Mouse (Mus musculus) liver, embryonic 16.5 days (tissue): ENCODE measurements around the gene Acsl5. TPM values are rescaled to one million over a fixed set of nuclear protein-coding genes. Genes with fewer than 3 reads are reported as not detected.
A peak's percentile ranks its signal among the peaks of the same experiment; 100 is the strongest.

Experiments
- ATAC-seq: fragments of 200-750 bp; cut with Nextera tagmentation; 2 replicates; pipeline ENCODE4 v1.8.0; 2017; ENCODE audit warnings: low read depth, mild to moderate bottlenecking, moderate number of reproducible peaks, moderate library complexity
- H3K27ac ChIP-seq: fragments of 300-500 bp; sonication (generic); 2 replicates; pipeline ENCODE4 v1.5.1; 2014; ENCODE audit warnings: mild to moderate bottlenecking, low read length
- H3K27me3 ChIP-seq: fragments of 300-500 bp; sonication (generic); 2 replicates; pipeline ENCODE4 v1.6.1; 2014; ENCODE audit warnings: low read depth, low read length, mixed read lengths; ENCODE audit not compliant: control insufficient read depth, insufficient read depth
- H3K36me3 ChIP-seq: fragments of 300-500 bp; sonication (generic); 2 replicates; pipeline ENCODE4 v1.6.1; 2014; ENCODE audit warnings: mild to moderate bottlenecking; ENCODE audit not compliant: control insufficient read depth, insufficient read depth
- H3K4me1 ChIP-seq: fragments of 300-500 bp; sonication (generic); 2 replicates; pipeline ENCODE4 v1.6.1; 2014; ENCODE audit warnings: low read depth, low read length, mixed read lengths; ENCODE audit not compliant: control insufficient read depth
- H3K4me2 ChIP-seq: fragments of 300-500 bp; sonication (generic); 2 replicates; pipeline ENCODE4 v1.6.1; 2014; ENCODE audit warnings: low read depth, low read length, mixed read lengths
- H3K4me3 ChIP-seq: fragments of 300-500 bp; sonication (generic); 2 replicates; pipeline ENCODE4 v1.5.1; 2014; ENCODE audit warnings: low read depth, mild to moderate bottlenecking, low read length
- H3K9ac ChIP-seq: fragments of 300-500 bp; sonication (generic); 2 replicates; pipeline ENCODE4 v1.6.1; 2014; ENCODE audit warnings: low read depth, low read length
- H3K9me3 ChIP-seq: fragments of 300-500 bp; sonication (generic); replicated peaks from 2 replicates; pipeline ENCODE4 v1.6.1; 2016; ENCODE audit warnings: low read length; ENCODE audit not compliant: control insufficient read depth
- WGBS: fragments of 180-500 bp; shearing (Covaris S2); extraction: QIAGEN DNeasy Blood & Tissue Kit; methylation state at CpG from one replicate; pipeline ENCODE4 v1.1.7; 2014; ENCODE audit not compliant: insufficient replicate concordance; 5-methylcytosine and 5-hydroxymethylcytosine counted together
- polyA plus RNA-seq: library from polyadenylated mRNA; unstranded; fragments of >200 nt; fragmentation: Nextera tagmentation; extraction: Ambion mirVana; gene quantifications from 2 replicates; pipeline ENCODE4 v1.2.1, GENCODE M21; 2015

Acsl5 gene
- polyA plus RNA-seq, 1 experiment from 2014 or later = 203 TPM

GRCm38 (mm10) chr19:55250451-55250850 lies 1.3 kb upstream of the Acsl5 start:
- H3K9ac ChIP-seq = no peak overlapping the region
- H3K36me3 ChIP-seq = no peaks in the 10 kb centered on the region
- H3K4me1 ChIP-seq = peaks cover 41% of the 10 kb centered on the region
- H3K27me3 ChIP-seq = no peaks in the 10 kb centered on the region
- no peak overlapping the region for H3K27ac ChIP-seq
- H3K4me3 ChIP-seq = no peak overlapping the region
- H3K4me2 ChIP-seq = no peak overlapping the region
- no peak for ATAC-seq
- WGBS = 55% methylated on average over 5 of the region's 5 CpGs
- no peaks in the 10 kb centered on the region for H3K9me3 ChIP-seq

- H3K4me3 ChIP-seq = peak overlapping the region; percentile 70
- H3K27ac ChIP-seq = peak overlapping the region; percentile 84
- peaks cover 51% of the 10 kb centered on the region for H3K4me1 ChIP-seq
- H3K36me3 ChIP-seq = no peaks in the 10 kb centered on the region
- H3K27me3 ChIP-seq = no peaks in the 10 kb centered on the region
- WGBS = under 1% methylated on average over 9 of the region's 9 CpGs
- ATAC-seq = peak; percentile 3; the same call in 1 of the 2 replicates
- peak overlapping the region; percentile 69 for H3K4me2 ChIP-seq
- peak overlapping the region; percentile 77 for H3K9ac ChIP-seq
- no peaks in the 10 kb centered on the region for H3K9me3 ChIP-seq
These were observed 1.5 kb downstream of the Acsl5 start for GRCm38 (mm10) chr19:55253239-55253569.

- Histone ChIP-seq H3K9me3 (no peaks in the 10 kb centered on the region), H3K4me3 (peak overlapping the region; percentile 70), H3K4me2 (peak overlapping the region; percentile 69), H3K27me3 (no peaks in the 10 kb centered on the region), H3K4me1 (peaks cover 55% of the 10 kb centered on the region), H3K9ac (peak overlapping the region; percentile 77), H3K36me3 (no peaks in the 10 kb centered on the region), H3K27ac (peak overlapping the region; percentile 84)
- ATAC-seq = peak; percentile 51
- WGBS = under 1% methylated on average over 32 of the region's 32 CpGs
These were observed 2.1 kb downstream of the Acsl5 start for GRCm38 (mm10) chr19:55253570-55254441.

GRCm38 (mm10) chr19:55254513-55255016 lies 2.8 kb downstream of the Acsl5 start:
- H3K27ac ChIP-seq = peak overlapping the region; percentile 84
- peak; percentile 40 for ATAC-seq
- peaks cover 63% of the 10 kb centered on the region for H3K4me1 ChIP-seq

GRCm38 (mm10) chr19:55256156-55256555 lies 4.4 kb downstream of the Acsl5 start:
- no peak for ATAC-seq
- Histone ChIP-seq H3K4me1 (peaks cover 64% of the 10 kb centered on the region), H3K9me3 (no peaks in the 10 kb centered on the region), H3K9ac (no peak overlapping the region), H3K27me3 (no peaks in the 10 kb centered on the region), H3K4me2 (no peak overlapping the region), H3K4me3 (no peak overlapping the region), H3K27ac (no peak overlapping the region), H3K36me3 (no peaks in the 10 kb centered on the region)
- 73% methylated on average over 9 of the region's 9 CpGs for WGBS

More at GRCm38 (mm10) chr19:55254513-55255016, 2.8 kb downstream of the Acsl5 start:
- Histone ChIP-seq H3K9me3 (no peaks in the 10 kb centered on the region), H3K4me3 (peak overlapping the region; percentile 70), H3K27me3 (no peaks in the 10 kb centered on the region), H3K9ac (peak overlapping the region; percentile 77), H3K4me2 (peak overlapping the region; percentile 69), H3K36me3 (no peaks in the 10 kb centered on the region)
- 7% methylated on average over 5 of the region's 5 CpGs for WGBS

- Histone ChIP-seq H3K4me2 (0 out of 2 replicates have a peak overlapping the region, but pooled peaks have one; percentile 4), H3K27me3 (no peaks in the 10 kb centered on the region), H3K9ac (no peak overlapping the region), H3K36me3 (no peaks in the 10 kb centered on the region), H3K4me1 (peaks cover 60% of the 10 kb centered on the region), H3K27ac (peak overlapping the region; percentile 67), H3K9me3 (no peaks in the 10 kb centered on the region), H3K4me3 (no peak overlapping the region)
- ATAC-seq = peak; percentile 61
- 30% methylated on average over 5 of the region's 5 CpGs for WGBS
These were observed 6.1 kb downstream of the Acsl5 start for GRCm38 (mm10) chr19:55257656-55258375.

- H3K4me2 ChIP-seq = no peak overlapping the region
- H3K4me3 ChIP-seq = no peak overlapping the region
- 55% methylated on average over 5 of the region's 5 CpGs for WGBS
- 0 out of 2 replicates have a peak, but pooled peaks have one; percentile 2 for ATAC-seq
- H3K27me3 ChIP-seq = no peaks in the 10 kb centered on the region
- peaks cover 56% of the 10 kb centered on the region for H3K4me1 ChIP-seq
- no peaks in the 10 kb centered on the region for H3K9me3 ChIP-seq
- H3K9ac ChIP-seq = no peak overlapping the region
- no peaks in the 10 kb centered on the region for H3K36me3 ChIP-seq
- H3K27ac ChIP-seq = peak overlapping the region; percentile 8; the same call in 1 of the 2 replicates
These were observed 6.8 kb downstream of the Acsl5 start for GRCm38 (mm10) chr19:55258514-55258913.

- 51% methylated on average over 12 of the region's 12 CpGs for WGBS
- no peaks in the 10 kb centered on the region for H3K9me3 ChIP-seq
- no peak overlapping the region for H3K4me3 ChIP-seq
- ATAC-seq = no peak
- peak overlapping the region; percentile 0; the same call in 1 of the 2 replicates for H3K4me2 ChIP-seq
- no peaks in the 10 kb centered on the region for H3K27me3 ChIP-seq
- H3K27ac ChIP-seq = peak overlapping the region; percentile 10; the same call in 1 of the 2 replicates
- H3K36me3 ChIP-seq = no peaks in the 10 kb centered on the region
- H3K4me1 ChIP-seq = peaks cover 51% of the 10 kb centered on the region
- H3K9ac ChIP-seq = no peak overlapping the region
These were observed 8.8 kb downstream of the Acsl5 start for GRCm38 (mm10) chr19:55260389-55261184.
